Mouse (Mus musculus) gastrocnemius, postnatal 36 days (tissue): Measurements from ENCODE around the gene Ggt7. TPM values are rescaled to one million over a fixed set of nuclear protein-coding genes. Genes with fewer than 3 reads are reported as not detected.
"Not testable (repeated sequence)": the region's sequence is repeated elsewhere in the genome, so short reads cannot be mapped to it uniquely, and the experiment has no call there.

Experiments
- DNase-seq, 2 experiments: peaks; one replicate each; pipeline ENCODE4 v3.0.0; 2022
- intact Hi-C: fragments of 180-260 bp; cut with DNase I; formaldehyde crosslinking; loops from one replicate; pipeline ENCODE4 v1.15.1; 2025
- total RNA-seq, 2 experiments: library from RNA; stranded (reverse); gene quantifications; 2 replicates each; pipeline ENCODE4 v1.2.3; 2021

Ggt7 gene
- total RNA-seq, 2 experiments from 2014 or later: 0.82 to 0.86 TPM

DNA sequence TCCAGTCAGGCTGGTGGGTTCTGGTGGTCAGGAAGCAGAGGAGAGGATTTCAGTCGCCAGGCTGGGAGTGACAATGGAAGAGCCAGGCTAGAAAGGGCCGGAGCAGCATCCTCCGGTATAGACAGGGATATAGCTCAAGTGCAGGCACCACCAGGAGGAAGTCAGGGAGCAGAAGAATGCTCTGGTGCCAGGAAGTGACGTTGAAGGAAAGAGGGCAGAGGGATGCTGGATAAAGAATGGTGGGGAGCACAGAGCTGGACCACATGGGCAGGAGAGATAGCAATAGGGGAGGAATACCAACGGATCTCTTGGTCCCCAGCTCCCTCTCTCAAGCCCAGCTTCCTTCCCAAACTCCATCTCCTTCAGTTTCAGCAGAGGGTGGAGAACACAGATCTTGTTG is 4.5 kb downstream of the Ggt7 start:
- no peak for DNase-seq
- intact Hi-C loops: no loop called here

DNA sequence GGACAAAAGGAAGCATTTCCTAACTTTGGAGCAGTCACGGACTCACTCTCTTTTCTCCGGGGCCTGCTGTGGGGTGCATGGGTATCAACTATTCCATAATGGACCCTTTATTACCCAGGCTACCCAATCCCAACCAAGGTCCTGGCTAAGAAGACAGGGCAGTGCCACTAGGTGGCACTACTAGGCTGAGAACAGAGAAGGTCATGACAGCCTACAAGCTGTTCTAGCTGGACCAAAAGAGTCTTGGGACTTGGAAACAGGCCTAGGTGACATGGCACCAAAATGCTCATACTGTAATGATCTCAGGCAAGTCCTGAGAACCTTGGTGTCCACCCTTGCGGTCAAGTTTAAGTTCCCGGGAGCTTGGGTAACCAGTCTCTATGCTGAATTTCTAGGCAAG is 5.6 kb downstream of the Ggt7 start:
- intact Hi-C loops: no loop called here
- no peak for DNase-seq

GRCm38 (mm10) chr2:155507721-155508470 is 10.1 kb downstream of the Ggt7 start:
- no peak for DNase-seq

DNA sequence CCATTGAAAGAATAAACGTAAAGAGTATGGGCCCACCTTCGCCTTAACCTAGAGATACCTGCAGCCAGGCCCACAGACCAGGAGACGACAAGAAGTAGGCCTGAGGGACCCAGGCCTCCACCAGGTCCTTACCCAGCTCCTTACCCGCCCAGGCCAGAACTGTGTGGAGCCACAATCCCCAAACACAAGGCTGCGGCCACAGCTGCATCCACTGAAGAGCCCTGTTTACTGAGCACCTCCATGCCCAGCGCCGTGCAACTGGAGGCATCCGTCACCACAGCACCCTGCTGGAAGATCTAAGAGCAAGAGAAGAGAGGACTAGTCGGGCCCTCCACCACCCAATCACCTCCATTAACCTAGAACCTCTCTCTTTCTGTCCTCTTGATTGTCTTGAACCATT is 12.2 kb downstream of the Ggt7 start:
- intact Hi-C loops: no loop called here
- no peak for DNase-seq

More at GRCm38 (mm10) chr2:155507721-155508470, 10.1 kb downstream of the Ggt7 start:
- intact Hi-C loops: no loop called here

GRCm38 (mm10) chr2:155504440-155505355 is 13.3 kb downstream of the Ggt7 start:
- DNase-seq: no peak
- intact Hi-C loops: no loop called here

GRCm38 (mm10) chr2:155502596-155502995 is 15.4 kb downstream of the Ggt7 start:
- intact Hi-C loops: no loop called here
- DNase-seq: no peak

DNA sequence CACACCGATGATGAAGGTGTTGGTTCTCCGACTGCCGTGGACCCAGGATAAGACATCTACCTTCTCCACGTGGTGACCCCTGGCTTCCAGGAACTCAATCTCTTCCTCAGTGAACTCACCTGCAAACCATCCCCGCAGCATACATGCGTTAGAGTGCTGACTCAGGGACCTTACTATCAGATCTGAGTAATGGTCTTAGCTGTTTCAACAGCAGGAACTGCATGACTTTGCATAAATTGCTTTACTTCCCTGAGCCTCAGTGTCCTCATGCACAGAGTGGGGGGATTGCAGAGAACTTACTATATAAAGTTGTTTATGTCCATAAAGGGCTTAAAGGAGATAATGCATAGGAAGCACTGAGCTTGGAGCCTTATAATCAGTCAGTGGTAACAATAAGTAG is 27.0 kb downstream of the Ggt7 start:
- no peak for DNase-seq
- intact Hi-C loops: no loop called here

DNA sequence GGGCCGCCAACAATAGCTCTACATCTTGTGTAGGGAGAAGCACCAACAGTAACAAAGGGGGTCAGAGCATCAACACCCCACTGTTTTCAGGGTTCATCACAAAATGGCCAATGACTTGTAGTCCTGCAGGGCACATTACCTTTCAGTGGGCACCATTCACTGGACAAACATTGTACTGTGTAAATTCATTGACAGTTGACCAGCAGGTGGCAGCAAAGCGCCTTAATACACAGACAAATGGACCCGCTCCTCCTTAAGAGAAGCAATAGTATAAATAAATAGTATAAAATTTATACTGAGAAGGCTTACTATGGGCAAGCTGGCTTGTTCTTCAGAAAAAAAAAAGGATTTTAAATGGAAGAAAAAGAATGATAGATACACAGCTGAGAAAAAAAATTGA is 36.0 kb downstream of the Ggt7 start:
- intact Hi-C loops: no loop called here
- peak in 1 of 2 experiments; percentile 35 for DNase-seq

- intact Hi-C loops: no loop called here
Measured at GRCm38 (mm10) chr2:155473570-155474088, 44.4 kb downstream of the Ggt7 start, which contains the start of gene Ncoa6. TSS of gene Ncoa6 (minus strand) at chr2:155473894.

GRCm38 (mm10) chr2:155472671-155473569 is 45.1 kb downstream of the Ggt7 start:
- intact Hi-C loops: no loop called here
- peak; percentile 27 to 37 for DNase-seq

More at GRCm38 (mm10) chr2:155473570-155474088, 44.4 kb downstream of the Ggt7 start, which contains the start of gene Ncoa6:
- peak; percentile 40 to 52 for DNase-seq

- intact Hi-C loops: no loop called here
- no peak for DNase-seq
Measured at GRCm38 (mm10) chr2:155466861-155467260, 51.2 kb downstream of the Ggt7 start.

DNA sequence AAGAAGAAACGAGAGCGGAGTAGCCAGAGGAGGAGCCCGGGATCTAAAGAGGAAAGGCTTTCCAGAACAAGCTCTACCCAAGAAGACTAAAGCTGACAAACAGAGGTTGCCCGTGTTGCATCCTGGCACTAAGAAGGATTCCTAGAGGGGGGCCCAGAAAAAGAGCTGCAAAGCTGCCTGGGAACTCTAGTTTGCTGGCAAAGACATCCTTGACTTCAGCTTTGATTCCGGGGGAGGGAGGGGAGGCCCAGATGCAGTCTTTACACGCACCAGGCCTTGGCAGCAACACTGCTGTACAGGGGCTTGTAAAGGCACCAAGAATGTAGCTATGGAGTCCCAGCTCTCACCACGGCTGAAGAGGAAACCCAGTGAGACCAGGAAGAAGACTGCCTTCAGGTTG is 64.4 kb downstream of the Ggt7 start:
- intact Hi-C loops: no loop called here
- no peak for DNase-seq

- intact Hi-C loops: no loop called here
- no peak for DNase-seq
Measured at GRCm38 (mm10) chr2:155451256-155451655, 66.8 kb downstream of the Ggt7 start.

DNA sequence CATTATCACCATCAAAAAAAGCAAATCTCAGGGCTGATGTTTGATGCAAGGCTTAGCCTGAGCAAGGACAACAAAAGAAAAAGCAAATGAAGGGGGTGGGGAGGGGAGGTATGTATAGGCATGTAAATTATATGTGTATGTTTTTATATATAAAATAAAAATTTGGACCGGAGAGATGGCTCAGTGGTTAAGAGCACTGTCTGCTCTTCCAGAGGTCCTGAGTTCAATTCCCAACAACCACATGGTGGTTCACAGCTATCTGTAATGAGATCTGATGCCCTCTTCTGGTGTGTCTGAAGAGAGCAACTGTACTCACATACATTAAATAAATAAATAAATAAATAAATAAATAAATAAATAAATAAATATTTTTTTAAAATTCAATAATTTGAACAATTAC is 70.1 kb downstream of the Ggt7 start:
- DNase-seq, intact Hi-C loops: not testable (repeated sequence)

DNA sequence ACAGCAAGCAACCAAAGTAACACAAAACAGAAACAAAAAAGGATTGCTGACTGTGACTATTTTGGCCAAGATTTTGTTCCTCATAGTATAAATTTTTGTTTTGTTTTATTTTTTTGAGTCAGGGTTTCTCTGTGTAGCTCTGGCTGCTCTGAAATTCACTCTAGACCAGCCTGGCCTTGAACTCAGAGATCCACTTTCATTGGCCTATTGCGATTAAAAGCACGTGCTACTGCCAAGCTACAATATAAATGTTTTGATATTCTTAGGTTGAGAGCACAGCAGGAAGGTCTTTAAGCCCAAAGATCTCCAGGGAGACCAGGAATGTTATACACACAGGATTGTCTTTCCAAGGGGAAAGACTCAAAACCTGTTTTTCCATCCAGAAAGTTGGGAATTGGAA is 74.6 kb downstream of the Ggt7 start:
- no peak for DNase-seq
- intact Hi-C loops: no loop called here

DNA sequence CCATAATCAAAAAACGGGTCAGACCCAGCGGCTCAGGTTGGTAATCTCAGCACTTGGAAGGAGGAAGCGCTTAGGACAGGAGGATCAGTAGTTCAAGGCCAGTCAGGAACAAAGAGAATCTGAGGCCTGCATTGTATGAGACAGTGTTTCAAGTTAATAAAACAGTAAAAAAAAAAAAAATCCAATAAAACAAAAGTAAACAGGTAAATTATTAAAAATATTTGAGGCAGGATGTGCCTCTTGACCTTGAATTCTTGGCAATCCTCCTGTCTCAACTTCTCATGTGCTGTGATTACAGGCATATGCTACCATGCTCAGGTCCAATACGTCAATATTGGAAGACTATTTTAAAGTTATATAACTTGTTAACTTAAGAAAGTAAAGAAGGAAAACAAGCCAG is 75.1 kb downstream of the Ggt7 start:
- intact Hi-C loops: no loop called here

More for the DNA sequence above, 75.1 kb downstream of the Ggt7 start:
- no peak for DNase-seq
